Mouse (Mus musculus): ENCODE measurements around the gene Pcyt2.

The Pcyt2 gene

GRCm38 (mm10) chr11:120573585-120574277, 44.0 kb downstream of the Pcyt2 start:
- in situ Hi-C loops (cut with MboI; ENCODE audit: unreplicated experiment in 2 of 2): no loop called here

DNA sequence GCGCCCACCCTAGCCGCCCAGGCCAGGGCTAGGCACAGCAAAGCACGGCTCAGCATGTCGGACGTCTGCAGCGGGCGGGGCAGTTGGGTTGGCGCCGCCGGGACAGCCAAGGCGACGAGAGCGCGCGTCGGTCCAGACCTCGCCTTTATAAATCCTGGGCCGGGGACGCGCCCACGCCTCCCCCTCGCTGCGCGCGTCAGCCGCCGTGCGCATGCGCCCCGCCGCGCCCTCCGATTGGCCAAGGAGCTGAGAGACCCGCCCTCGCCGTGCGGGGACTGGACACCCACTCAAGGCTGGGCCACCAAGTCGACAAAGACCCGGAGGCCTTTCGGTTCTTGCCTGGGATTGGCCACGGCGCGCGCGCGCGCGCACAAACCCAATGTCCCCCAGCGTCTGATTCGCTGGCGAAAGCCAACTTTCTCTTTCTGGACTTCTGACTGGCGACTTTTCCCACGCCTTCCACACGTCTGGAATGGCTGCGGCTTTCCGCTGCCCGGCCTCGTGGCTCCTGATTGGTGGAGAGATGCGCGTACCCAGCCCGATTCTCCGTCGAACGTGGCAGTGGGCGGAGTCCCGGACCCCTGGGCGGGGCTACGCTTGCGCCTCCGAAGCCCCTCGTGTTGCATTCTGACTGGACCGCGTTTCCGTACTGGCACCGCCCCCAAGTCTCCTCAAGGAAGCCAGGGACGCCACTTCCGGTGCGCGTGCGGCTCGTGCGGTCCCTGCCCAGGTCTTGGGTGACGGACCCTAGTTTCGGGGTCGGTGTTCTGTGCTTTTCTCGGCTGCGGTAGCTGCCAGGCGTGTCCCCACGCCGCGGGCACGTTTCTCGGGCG, 44.8 kb downstream of the Pcyt2 start, which contains the start of gene P4hb:
P4hb (minus strand) TSS at position 502 of the 833 bp plus-strand sequence.
- in situ Hi-C loops (cut with MboI; ENCODE audit: unreplicated experiment in 2 of 2): no loop called here

- in situ Hi-C loops (cut with MboI; ENCODE audit: unreplicated experiment in 2 of 2): no loop called here
Observed at GRCm38 (mm10) chr11:120572417-120572751, 45.4 kb downstream of the Pcyt2 start.

DNA sequence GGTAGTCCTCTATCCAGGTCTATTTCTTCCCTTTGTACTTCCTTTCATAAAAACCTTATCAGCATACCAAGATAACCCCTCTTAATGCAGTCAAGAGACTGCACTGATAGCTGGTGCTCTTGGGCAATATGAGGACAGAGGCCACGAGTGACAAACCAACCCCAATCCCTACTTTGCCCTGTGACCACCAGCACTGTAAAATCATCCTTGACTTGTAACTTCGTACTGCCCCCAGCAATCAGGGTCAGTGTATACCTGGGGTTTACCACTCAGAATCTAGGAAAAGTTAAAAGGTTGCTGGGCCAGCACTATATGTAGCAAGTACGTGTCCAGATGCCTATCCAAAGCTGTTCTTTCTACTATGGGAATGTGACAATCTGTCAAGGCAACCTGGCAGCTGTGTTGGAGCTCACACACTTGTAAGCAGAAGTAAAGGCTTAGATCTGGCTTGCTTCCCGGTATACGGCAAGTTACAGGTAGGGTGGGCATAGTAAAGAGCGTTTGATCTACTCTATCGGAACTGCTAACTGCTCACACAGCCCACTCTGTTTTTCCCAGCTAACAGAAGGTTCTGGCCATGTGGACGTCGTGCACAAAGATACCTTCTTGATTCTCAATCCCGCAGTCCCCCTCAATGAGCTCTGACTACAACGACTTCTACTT, 45.9 kb downstream of the Pcyt2 start:
- in situ Hi-C loops (cut with MboI; ENCODE audit: unreplicated experiment in 2 of 2): no loop called here

DNA sequence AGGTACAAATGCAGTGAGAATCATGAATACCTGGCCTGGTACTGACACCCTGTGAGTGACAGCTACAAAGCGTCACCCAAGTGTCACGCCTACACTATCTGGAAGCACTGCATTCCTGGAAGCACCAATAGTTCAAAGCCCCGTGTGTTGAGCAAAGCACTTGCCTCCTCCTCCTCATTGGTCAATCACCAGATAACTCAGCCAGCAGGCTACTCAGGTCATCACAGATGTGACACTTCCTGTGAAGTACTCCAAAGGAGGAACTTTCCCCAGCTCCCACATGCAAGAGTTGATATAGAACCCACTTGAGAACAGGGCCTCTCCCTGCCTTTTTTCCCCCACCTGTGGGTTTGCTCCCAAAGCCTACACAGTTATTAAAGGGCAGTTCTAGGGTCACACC, 46.6 kb downstream of the Pcyt2 start:
- in situ Hi-C loops (cut with MboI; ENCODE audit: unreplicated experiment in 2 of 2): no loop called here

GRCm38 (mm10) chr11:120568324-120568723, 49.4 kb downstream of the Pcyt2 start:
- in situ Hi-C loops (cut with MboI; ENCODE audit: unreplicated experiment in 2 of 2): loop anchor here in 1 of 2 experiments (10.0 kb wide), 1 partner anchor 54 kb away; no protein-coding TSS in a partner anchor

- in situ Hi-C loops (cut with MboI; ENCODE audit: unreplicated experiment in 2 of 2): loop anchor here in 1 of 2 experiments (10.0 kb wide), 1 partner anchor 50 kb away; no protein-coding TSS in a partner anchor
Observed at GRCm38 (mm10) chr11:120565114-120565513, 52.6 kb downstream of the Pcyt2 start.

- in situ Hi-C loops (cut with MboI; ENCODE audit: unreplicated experiment in 2 of 2): loop anchor here in 1 of 2 experiments (10.0 kb wide), 1 partner anchor 48 kb away; no protein-coding TSS in a partner anchor
Observed at GRCm38 (mm10) chr11:120562949-120563348, 54.8 kb downstream of the Pcyt2 start.

DNA sequence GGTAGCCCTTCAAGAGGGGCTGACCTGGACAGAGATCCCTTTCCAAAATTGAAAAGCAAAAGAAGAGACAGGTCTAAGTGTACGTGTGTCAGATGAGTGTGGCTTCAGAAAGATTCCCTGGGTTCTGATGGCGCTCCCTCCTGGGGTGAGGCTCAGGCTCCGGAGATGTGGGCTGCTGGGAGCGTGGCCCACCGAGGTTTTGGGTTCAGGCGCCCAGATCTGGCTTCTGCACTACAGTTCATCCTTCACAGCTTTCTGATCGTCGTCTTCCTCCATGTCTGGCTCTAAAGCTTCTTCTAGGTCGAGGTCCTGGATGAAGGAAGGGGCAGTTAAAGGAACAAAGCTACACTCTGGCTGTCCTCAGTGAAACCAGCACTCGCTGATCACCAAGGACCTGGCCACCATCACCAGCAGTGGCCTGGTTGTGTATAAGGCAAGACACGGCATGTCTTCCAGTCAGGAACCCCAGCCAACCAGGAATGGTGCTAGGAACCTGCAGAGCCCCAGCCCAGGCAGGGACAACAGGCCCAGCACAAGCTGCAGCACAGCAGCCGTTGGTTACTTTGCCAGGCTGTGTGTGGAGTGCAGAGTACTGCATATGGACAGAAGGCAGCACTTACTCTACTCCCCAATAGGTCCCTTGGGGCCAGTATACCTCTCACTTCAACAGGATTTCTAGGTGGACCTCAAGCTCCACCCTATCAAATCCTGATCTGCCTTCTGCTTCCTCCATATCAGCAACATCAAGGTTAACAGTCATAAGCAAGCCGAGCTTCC, 56.6 kb downstream of the Pcyt2 start:
- in situ Hi-C loops (cut with MboI; ENCODE audit: unreplicated experiment in 2 of 2): loop anchor here in 1 of 2 experiments (10.0 kb wide), 1 partner anchor 46 kb away; no protein-coding TSS in a partner anchor

Data from v-Abl transformed pro-B cells (cell line).